Mouse (Mus musculus) liver, adult (tissue): ENCODE results near the gene Fbxl8.

Experiments
- GATA4 ChIP-seq: IDR thresholded peaks from 2 replicates; pipeline ENCODE4 v1.6.1; 2014; ENCODE audit warnings: mild to moderate bottlenecking, low read length; ENCODE audit not compliant: insufficient replicate concordance

Gene Fbxl8

DNA sequence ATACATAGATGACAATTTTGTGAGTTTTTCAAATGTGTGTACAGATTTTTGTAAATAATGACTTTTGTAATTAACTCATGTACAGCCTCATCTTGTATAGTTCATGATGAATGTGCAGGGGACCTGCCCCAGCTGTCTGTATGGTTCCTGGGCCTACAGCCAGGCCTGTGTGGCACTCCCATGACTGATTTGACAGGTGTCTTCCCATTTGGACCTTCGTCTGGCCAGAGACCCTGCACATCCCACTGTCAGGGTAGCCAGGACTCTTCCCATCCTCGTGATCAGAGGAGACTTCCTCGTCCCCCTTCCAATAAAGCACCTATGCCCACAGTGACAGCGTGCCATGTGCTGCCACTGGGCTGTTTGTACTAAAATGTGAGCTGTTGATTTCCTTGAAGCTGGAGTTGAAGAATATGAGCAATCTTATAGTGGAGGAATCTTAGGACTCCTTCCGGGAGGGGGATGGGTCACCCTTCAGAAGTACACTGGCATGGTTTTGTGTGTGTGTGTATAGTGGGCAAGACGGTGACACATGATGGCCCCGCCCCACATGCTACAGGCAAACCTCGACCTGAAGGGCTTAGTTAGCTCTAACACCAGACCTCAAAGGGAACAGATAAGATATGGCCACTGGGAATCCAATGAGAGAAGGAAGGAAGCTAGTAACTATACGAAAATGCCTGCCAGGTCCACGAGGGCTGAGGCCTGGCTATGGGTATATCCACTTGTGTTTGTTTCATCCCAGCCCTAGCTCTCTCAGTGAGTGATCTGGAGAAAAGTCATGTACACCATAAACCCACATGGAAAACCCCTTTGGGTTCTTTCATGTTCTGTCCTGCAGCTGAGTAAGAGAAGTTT is 11.5 kb upstream of the Fbxl8 start:
- TF ChIP-seq GATA4: no peak

- no peak for TF ChIP-seq GATA4
Observed at GRCm38 (mm10) chr8:105253766-105254151, 10.7 kb upstream of the Fbxl8 start.

GRCm38 (mm10) chr8:105254152-105254965 is 10.1 kb upstream of the Fbxl8 start:
- no peak for TF ChIP-seq GATA4

DNA sequence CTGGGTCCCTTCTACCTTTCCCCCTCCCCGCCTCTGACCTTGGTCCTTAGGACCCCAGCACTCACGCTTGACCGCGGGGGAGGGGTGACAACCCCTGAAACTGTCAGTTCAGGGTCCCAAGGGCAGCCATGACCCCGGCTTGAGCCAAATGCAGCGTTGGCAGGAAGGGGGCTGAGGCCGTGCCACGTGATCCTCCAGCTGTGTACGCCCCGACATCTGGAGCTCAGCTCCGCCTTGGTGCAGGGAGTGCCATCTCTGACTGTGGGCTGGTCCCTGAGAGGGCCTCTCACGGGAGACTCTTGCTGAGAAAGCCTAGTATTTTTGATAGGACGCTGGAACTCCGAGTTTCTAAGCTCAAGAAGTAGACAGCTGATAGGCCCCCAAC is 9.5 kb upstream of the Fbxl8 start, which contains the start of gene B3gnt9:
B3gnt9 (minus strand) TSS at position 188 of the 385 bp plus-strand sequence.
- TF ChIP-seq GATA4: no peak

DNA sequence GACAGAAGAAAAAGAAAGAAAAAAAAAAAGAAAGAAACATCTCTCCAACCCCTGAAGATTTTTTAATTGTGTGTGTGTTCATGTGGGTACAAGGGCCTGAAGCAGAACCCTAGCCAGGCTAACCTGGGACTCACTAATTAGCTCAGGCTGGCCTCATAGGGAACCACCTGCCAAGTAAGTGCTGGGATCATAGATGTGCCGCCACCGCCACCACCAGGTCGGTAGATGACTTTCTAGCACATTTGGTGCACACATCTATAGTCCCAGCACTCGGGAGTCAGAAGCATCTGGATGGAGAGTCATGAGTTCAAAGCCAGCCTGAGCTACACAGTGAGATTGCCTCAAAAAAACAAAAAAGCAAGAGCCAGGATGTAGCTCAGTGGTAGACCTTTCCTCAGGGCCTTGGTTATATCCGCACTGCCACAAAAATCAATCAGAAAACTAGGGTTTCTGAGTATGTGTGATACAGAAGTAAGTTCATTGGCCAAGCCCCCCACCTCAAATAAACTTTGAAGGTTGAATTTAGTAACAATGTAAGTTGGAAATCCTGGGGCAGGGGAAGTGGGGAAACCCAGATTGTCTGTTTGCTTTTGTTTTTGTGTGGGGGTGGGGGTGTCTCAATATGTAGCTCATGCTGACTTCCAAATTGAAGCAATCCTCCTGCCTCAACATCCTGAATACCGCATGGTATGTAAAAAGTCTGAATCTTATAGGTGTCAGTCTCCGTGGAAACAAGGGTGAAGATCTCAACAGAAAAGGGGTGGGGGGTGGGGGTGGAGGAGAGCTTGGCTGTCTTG is 6.9 kb upstream of the Fbxl8 start:
- TF ChIP-seq GATA4: no peak

DNA sequence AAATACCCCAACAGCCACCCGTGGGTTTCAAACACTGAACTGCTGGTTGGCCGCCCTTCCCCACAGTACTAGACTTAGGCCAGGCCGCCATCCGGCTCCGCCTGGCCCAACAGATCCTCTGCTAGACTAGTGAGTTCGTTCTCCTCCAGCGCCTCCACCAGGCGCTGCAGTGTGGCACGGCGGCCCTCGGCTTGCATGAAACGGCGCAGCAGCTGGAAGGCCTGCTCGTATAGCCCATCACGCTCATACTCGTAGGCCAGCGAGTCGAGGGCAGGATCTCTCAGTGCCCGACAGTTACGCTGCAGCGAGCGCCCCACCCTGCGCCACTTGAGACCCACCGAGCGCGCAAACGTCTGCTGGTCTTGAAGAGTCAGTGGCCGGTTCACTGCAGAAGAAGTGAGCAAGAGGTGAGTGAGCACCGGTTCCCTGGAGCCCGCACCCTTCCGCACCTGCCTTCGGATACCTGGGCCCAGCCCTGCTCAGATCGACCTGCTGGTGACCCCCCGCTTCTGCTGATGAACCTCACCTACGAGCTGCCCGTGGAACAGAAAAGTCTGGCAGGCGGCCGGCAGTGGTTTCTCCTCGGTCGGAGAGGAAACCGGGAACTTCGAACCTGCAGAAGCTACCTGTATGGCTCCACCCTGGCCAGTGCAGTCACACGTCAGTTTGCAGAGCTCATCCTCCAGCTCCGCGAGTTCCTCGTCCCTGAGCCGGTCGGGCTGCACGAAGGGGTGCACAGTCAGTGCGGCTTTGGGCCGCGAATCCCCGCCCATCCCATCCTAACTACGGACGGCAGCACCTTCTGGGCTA is 5.3 kb upstream of the Fbxl8 start:
- TF ChIP-seq GATA4: no peak

DNA sequence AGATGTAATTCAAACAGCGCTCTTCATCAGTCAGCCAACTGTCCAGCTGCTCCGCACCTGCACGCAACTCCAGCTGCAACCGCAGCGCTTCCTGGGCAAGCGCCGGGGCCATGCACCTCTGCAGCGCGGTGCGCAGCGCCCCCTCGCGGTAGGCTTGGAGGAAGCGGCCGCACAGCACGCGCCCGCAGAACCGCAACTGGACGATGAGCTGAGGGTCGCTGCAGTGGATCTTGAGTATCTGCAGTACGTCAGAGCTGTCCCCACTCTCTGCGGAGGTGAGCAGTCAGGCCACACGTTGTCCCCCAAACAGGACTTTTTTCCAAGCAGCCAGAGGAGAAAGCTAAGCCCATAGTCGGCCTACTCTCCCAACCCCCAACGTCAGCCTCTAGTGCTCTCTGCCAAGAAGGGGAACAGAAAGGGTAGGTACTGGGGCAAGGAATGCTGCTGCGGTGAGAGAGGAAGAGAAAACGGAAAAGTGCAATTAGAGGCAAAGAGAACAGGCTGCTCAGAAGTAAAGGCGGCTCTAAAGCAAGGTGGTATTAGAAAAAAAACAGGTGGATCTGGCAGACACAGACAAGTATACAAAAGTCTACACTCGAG is 4.6 kb upstream of the Fbxl8 start:
- no peak for TF ChIP-seq GATA4

DNA sequence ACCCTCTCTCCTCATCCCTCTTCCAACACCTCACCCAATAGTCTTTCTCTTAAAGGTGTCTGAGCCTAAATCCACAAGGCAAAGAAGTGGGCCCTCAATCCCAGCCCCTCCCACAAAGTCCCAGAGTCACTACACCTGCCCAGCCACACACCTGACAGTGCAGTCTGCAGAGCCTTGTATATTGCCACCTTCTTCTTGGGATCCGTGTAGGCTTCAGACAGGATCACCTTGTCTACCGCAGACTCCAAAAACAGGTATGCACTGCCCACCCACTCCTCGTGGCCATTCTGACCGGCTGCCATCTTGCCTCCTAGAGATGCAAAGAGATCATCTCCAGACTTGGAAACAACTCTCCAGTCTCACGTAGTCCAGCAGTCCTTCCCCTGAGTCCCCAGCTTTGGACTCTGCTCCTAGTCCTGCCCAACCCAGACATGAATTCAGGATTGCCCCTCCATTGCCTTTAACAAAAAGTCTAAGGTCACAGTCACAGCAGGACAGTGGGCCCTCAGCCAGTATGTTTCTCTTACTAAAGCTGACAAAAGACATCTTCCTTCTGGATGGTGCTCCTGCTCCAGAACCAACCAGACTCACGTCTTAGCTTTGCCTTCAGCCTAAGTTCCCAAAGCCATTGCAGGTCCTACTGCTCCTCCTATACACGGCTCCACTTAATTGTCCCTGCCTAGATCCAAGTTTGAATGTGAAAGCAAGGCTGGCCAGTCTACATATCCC is 3.9 kb upstream of the Fbxl8 start:
- TF ChIP-seq GATA4: no peak

DNA sequence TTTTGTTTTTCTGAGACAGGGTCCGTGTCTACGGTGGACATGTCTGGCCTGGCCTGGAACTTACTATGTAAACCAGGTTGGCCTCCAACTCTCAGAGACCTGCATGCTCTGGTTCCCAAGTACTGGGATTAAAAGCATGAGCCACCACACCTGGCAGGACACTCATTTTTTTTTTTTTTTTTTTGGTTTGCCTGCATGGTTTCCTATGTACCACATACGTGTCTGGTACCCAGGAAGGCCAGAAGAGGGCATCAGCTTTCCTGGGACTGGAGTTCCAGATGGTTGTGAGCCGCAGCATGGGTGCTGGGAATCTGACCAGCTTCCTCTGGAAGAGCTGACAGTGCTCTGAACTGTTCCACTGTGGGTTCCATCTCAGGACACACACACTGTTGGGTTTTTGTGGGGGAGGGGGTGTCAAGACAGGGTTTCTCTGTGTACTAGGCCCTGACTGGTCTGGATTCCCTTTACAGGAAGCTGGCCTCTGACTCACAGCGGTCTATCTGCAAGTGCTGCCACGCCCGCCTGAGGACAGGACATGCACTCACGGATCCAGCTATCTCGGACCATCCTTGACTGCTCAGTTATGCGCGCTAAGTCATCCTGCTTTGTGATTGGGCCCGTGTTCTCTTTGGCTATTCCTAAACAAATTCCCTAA is 3.0 kb upstream of the Fbxl8 start:
- no peak for TF ChIP-seq GATA4

- TF ChIP-seq GATA4: no peak
Observed at GRCm38 (mm10) chr8:105263244-105263912, 1.1 kb upstream of the Fbxl8 start.

GRCm38 (mm10) chr8:105265128-105265527 is 680 bp downstream of the Fbxl8 start:
- no peak for TF ChIP-seq GATA4

- no peak for TF ChIP-seq GATA4
Observed at GRCm38 (mm10) chr8:105266775-105267174, 2.3 kb downstream of the Fbxl8 start.
